Mouse (Mus musculus): ENCODE data around the gene Arih2.

Gene Arih2

DNA sequence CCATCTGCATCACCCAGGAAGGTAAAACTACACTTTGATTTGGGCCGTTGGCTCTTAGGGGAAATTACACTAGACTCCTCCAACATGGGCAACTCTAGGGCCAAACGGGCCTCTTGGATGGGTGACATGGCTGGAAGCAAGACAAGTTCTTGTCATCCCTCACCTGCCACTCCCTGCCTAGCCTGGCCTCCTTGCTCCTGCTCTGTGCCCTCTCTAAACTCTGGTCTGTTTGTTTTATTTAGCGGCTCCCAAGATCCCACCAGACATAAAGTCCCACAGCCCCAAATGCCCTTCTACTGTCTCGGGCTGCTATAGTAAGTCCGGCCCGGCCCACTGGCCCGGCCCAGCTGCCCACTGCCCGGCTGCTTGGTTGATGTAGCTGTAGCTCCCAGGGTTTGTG lies 85.5 kb downstream of the Arih2 start:
- no peak for DNase-seq (ENCODE audit: low read depth, low spot score)

DNA sequence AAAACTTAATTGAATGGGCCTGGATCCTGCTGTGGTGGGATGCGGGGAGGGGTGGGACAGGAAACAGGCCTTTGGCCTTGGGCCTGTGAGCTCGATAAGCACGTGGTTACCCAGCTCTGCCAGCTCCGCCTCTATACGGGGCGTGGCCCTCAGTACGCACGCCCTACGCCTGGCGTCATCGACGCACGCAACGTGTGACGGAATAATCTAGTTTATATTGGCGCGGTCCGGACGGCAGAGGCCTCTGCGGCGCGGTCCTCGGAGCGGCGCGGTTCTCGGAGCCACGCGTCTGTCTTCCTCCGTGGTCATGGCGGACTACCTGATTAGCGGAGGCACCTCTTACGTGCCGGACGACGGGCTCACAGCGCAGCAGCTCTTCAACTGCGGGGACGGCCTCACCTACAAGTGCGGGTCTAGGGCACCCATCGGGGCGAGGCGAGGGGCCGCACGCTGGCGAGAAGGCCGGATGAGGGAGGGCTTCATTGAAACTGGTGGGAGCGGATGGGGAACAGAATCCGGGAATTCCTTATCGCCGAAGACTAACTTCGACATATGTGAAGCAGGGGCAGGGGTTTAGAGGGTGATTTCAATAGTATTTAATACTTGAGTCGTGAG lies 88.9 kb downstream of the Arih2 start, which contains the start of gene Impdh2:
Gene Impdh2 (plus strand): TSS at position 60 of the 615 bp plus-strand sequence.
- peak; percentile 89 for DNase-seq (ENCODE audit: low read depth, low spot score)

DNA sequence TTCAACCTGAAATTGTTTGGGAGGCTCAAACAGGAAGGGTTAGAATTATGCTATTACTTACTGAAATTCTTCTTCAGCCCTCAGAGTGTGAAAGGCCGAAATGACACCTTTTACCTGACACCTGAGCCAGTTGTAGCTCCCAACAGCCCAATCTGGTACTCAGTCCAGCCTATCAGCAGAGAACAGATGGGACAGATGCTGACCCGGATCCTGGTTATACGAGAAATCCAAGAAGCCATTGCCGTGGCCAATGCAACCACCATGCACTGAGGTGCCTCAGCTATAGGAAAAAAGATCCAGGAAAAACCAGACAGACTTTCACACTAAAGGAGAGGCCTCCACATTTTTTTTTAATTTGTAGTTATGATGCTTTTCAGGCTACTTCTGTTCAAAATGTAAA lies 90.0 kb downstream of the Arih2 start:
- DNase-seq (ENCODE audit: low read depth, low spot score): no peak
